Mouse (Mus musculus): Measurements from ENCODE around the gene Jak3. TPM values are rescaled to one million over a fixed set of nuclear protein-coding genes. Genes with fewer than 3 reads are reported as not detected.

Jak3 gene
- polyA plus RNA-seq, 1 experiment from 2014 or later: 5.4 TPM

DNA sequence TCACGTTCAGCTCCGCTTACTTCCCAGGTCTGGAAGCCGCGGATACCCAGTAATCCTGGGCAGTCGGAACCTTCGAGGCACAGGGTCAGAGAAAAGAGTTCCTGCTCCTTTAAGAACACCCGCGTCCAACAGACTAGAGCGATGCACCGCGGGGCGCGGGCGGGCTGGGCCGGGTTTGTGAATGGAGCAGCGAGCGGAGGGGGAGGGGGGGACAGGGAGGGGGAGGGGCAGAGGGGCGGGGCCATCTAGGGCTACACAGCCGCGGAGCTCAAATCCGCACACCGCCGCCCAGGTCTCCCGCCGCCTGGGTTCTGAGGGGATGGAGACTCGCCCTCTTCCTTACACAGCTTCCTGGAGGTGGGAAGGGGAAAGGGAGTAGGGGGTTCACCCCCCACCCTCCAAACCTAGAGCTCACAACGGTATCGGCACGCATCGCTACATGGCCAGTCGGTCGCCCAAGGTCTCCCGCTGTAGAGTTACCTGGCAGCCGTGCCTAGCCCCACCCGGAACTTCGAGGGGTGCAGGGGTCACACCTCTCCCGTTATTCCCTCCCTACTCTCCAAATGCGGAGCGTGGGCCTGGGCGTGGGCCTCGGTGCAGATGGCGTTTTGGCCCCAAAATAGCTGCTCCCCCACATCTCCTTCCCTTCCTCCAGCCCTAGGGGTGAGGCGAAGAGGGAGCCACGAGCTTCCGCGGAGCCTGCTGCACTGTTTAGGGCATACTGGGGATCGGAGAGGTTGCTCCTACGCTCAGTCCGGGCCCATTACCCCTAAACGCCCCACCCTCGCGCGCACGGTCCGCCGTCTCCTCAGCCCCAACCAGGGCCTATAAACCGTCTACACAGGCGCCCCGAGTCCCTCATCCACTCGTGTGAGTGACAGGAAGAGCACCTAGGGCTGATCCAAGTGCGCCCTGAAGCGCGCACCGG is 5.2 kb upstream of the Jak3 start:
- under 1% methylated on average over 60 of the region's 64 CpGs for WGBS
- Histone ChIP-seq H3K4me1 (ENCODE audit: control insufficient read depth, insufficient read depth, low read length) (peaks cover 45% of the 10 kb centered on the region), H3K36me3 (ENCODE audit: control insufficient read depth, insufficient read depth, low read length) (no peaks in the 10 kb centered on the region), H3K27me3 (ENCODE audit: control insufficient read depth, insufficient read depth, low read depth, low read length) (no peaks in the 10 kb centered on the region), H3K9ac (ENCODE audit: low read depth, low read length) (peak overlapping the region; percentile 85), H3K4me2 (ENCODE audit: low read length) (peak overlapping the region; percentile 73), H3K27ac (ENCODE audit: low read length) (peak overlapping the region; percentile 94), H3K4me3 (ENCODE audit: low read depth, low read length) (peak overlapping the region; percentile 90), H3K9me3 (replicated peaks; ENCODE audit: control insufficient read depth, low read length, poor library complexity, severe bottlenecking) (no peaks in the 10 kb centered on the region)
- ATAC-seq: peak; percentile 66

DNA sequence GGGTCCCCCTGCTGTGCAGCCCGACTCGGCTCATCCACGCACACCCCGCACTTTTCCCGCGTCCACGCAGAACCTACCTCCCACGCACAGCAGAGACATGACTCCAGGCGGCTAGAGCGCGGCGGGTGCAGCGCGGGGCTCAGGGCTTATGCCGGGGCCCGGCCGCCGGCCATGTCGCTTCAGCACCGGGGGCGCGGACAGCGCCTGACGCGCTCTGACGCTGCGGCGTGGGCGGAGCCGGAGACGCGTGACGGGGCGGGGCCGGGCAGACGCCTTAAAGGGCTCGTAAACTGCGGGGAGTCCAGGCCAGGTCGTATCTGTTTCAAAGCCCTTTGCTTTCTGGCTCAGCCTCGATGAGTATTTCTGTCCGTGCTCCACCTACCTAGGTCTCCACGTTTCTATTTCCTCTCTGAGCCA is 4.5 kb upstream of the Jak3 start, which contains the start of gene Unc13a:
Gene Unc13a, minus strand, starts transcription at position 209 of the 417 bp plus-strand sequence.
- Histone ChIP-seq H3K27ac (ENCODE audit: low read length) (peak within 1 kb of the TSS; percentile 94), H3K27me3 (ENCODE audit: control insufficient read depth, insufficient read depth, low read depth, low read length) (no peaks in the 10 kb centered on the region), H3K9me3 (replicated peaks; ENCODE audit: control insufficient read depth, low read length, poor library complexity, severe bottlenecking) (no peaks in the 10 kb centered on the region), H3K9ac (ENCODE audit: low read depth, low read length) (peak within 1 kb of the TSS; percentile 85), H3K4me1 (ENCODE audit: control insufficient read depth, insufficient read depth, low read length) (peaks cover 43% of the 10 kb centered on the region), H3K4me2 (ENCODE audit: low read length) (peak within 1 kb of the TSS; percentile 73), H3K4me3 (ENCODE audit: low read depth, low read length) (peak within 1 kb of the TSS; percentile 90), H3K36me3 (ENCODE audit: control insufficient read depth, insufficient read depth, low read length) (no peaks in the 10 kb centered on the region)
- WGBS: 0% methylated on average over 41 of the region's 42 CpGs
- peak; percentile 76 for ATAC-seq

DNA sequence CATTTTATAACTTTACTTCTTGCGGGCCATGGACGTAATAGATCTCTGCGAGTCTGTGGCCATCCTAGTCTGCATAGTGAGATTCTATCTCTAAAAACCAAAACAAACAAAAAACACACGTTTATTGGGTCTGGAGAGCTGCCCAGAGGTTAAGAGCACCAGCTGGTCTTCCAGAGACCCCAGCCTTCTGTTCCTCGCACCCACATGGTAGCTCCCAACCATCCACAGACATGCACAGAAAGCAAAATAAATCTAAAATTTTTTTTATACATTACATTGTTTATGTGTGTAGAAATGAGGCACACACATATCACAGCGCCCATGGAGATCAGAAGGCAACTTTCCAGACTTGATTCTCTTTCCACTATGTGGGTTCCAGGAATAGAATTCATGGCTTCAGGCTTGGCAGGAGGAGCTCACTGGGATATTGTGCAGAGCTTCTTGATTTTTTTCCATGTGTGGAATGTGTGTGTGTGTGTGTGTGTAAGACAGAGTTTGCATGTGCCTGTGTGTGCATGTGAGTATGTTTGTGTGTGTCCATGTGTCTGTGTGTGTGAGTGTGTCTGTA is 3.8 kb upstream of the Jak3 start:
- peak overlapping the region; percentile 90 for H3K4me3 ChIP-seq (ENCODE audit: low read depth, low read length)
- peak overlapping the region; percentile 73 for H3K4me2 ChIP-seq (ENCODE audit: low read length)
- ATAC-seq: no peak
- H3K4me1 ChIP-seq (ENCODE audit: control insufficient read depth, insufficient read depth, low read length): peaks cover 40% of the 10 kb centered on the region
- peak overlapping the region; percentile 94 for H3K27ac ChIP-seq (ENCODE audit: low read length)
- no peaks in the 10 kb centered on the region for H3K9me3 ChIP-seq (replicated peaks; ENCODE audit: control insufficient read depth, low read length, poor library complexity, severe bottlenecking)
- no peaks in the 10 kb centered on the region for H3K36me3 ChIP-seq (ENCODE audit: control insufficient read depth, insufficient read depth, low read length)
- 67% methylated on average over 6 of the region's 6 CpGs for WGBS
- H3K27me3 ChIP-seq (ENCODE audit: control insufficient read depth, insufficient read depth, low read depth, low read length): no peaks in the 10 kb centered on the region
- peak overlapping the region; percentile 85 for H3K9ac ChIP-seq (ENCODE audit: low read depth, low read length)

DNA sequence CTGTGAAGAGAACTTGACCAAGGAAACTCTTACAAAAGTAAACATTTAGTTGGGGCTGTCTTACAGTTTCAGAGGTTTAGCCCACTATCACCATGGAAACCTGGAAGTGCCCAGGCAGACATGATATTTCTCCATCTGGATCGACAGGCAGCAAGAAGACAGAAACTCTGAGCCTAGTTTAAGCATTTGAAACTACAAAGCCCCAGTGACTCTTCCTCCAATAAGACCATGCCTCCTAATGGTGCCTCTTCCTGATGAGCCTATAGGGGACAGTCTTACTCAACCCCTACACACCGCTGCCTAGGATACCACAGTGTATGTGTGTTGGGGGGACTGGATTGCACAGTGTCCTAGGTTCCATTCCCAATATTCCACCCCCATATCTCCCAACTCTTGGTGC is 2.0 kb upstream of the Jak3 start:
- no peak for ATAC-seq
- Histone ChIP-seq H3K36me3 (ENCODE audit: control insufficient read depth, insufficient read depth, low read length) (no peaks in the 10 kb centered on the region), H3K9me3 (replicated peaks; ENCODE audit: control insufficient read depth, low read length, poor library complexity, severe bottlenecking) (no peaks in the 10 kb centered on the region), H3K4me3 (ENCODE audit: low read depth, low read length) (no peak overlapping the region), H3K9ac (ENCODE audit: low read depth, low read length) (no peak overlapping the region), H3K27ac (ENCODE audit: low read length) (no peak overlapping the region), H3K27me3 (ENCODE audit: control insufficient read depth, insufficient read depth, low read depth, low read length) (peaks cover 16% of the 10 kb centered on the region), H3K4me1 (ENCODE audit: control insufficient read depth, insufficient read depth, low read length) (peaks cover 24% of the 10 kb centered on the region), H3K4me2 (ENCODE audit: low read length) (no peak overlapping the region)
- 72% methylated on average over 2 of the region's 2 CpGs for WGBS

DNA sequence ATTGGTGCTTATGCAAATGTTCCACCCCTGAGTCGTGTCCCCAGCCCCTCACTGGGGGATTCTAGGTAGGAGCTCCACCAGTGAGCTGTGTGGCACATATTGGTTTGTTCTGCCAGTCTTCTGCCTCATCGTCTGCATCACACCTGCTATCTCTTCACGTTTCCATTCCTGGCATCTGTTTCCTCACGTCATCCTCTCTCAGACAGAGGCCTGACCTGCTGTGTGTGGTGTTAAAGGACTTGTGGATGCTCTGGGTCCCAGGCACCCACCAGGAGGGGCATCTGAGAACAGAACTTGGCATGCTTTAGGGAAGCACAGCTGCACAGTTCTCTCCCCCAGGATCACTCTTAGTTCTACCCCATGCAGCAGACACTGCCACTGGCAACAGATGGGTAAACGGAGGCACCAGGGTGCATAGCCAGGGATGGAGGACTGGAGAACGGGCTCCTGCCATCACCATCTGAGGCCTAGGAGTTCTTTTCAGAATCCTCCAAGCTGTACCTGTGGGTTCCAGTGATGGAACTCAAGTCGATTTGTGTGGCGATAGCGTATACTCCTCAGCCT is 558 bp upstream of the Jak3 start:
- peaks cover 25% of the 10 kb centered on the region for H3K27me3 ChIP-seq (ENCODE audit: control insufficient read depth, insufficient read depth, low read depth, low read length)
- peak overlapping the region; percentile 76 for H3K4me3 ChIP-seq (ENCODE audit: low read depth, low read length)
- WGBS: 28% methylated on average over 9 of the region's 9 CpGs

DNA sequence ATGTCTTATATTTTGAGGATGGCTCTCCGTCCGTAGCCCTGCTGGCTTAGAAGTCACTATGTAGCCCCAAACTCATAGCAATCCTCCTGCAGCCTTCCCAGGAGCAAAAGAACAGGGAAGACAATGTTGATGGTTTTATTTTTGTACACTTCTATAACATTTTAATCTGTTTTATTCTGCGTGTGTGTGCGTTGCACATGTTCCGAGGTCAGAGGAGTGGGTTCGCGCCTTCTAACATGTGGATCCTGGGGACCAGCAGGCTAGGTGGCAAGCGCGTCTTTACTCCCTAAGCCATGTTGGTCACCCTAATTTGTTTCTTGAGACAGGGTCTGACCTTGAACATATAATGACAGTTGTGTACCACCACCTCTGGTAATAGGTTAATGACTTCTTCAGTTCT is 707 bp downstream of the Jak3 start:
- Histone ChIP-seq H3K4me3 (ENCODE audit: low read depth, low read length) (peak overlapping the region; percentile 76), H3K9ac (ENCODE audit: low read depth, low read length) (no peak overlapping the region), H3K36me3 (ENCODE audit: control insufficient read depth, insufficient read depth, low read length) (no peaks in the 10 kb centered on the region), H3K27me3 (ENCODE audit: control insufficient read depth, insufficient read depth, low read depth, low read length) (peaks cover 36% of the 10 kb centered on the region), H3K27ac (ENCODE audit: low read length) (peak overlapping the region; percentile 78; the same call in 1 of the 2 replicates), H3K4me2 (ENCODE audit: low read length) (peak overlapping the region; percentile 65), H3K9me3 (replicated peaks; ENCODE audit: control insufficient read depth, low read length, poor library complexity, severe bottlenecking) (no peaks in the 10 kb centered on the region), H3K4me1 (ENCODE audit: control insufficient read depth, insufficient read depth, low read length) (peaks cover 19% of the 10 kb centered on the region)
- ATAC-seq: no peak
- 56% methylated on average over 9 of the region's 9 CpGs for WGBS

More for the DNA sequence above, 558 bp upstream of the Jak3 start:
- no peak for ATAC-seq
- Histone ChIP-seq H3K9ac (ENCODE audit: low read depth, low read length) (peak overlapping the region; percentile 90), H3K4me2 (ENCODE audit: low read length) (peak overlapping the region; percentile 65), H3K9me3 (replicated peaks; ENCODE audit: control insufficient read depth, low read length, poor library complexity, severe bottlenecking) (no peaks in the 10 kb centered on the region), H3K27ac (ENCODE audit: low read length) (peak overlapping the region; percentile 78; the same call in 1 of the 2 replicates), H3K36me3 (ENCODE audit: control insufficient read depth, insufficient read depth, low read length) (no peaks in the 10 kb centered on the region), H3K4me1 (ENCODE audit: control insufficient read depth, insufficient read depth, low read length) (peaks cover 20% of the 10 kb centered on the region)

DNA sequence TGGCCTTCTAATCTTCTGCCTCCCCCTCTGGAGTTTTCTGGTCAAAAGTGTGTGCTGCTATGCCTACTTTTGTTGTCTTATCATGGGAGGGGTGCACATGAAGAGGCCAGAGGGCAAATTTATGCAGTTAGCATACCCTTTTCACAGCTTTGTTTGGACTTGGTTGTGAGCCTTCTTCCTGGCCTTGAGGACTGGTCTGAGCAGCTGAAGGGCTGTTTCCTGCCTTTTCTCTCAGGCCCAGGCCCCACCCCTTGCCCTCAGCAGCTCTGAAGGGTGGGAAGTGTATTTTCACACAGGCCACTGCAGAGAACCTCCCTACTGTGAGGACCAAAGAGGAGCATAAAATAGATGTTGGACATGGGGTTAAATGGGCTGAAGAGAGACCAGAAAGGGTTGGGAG is 1.5 kb downstream of the Jak3 start:
- no peak for ATAC-seq

DNA sequence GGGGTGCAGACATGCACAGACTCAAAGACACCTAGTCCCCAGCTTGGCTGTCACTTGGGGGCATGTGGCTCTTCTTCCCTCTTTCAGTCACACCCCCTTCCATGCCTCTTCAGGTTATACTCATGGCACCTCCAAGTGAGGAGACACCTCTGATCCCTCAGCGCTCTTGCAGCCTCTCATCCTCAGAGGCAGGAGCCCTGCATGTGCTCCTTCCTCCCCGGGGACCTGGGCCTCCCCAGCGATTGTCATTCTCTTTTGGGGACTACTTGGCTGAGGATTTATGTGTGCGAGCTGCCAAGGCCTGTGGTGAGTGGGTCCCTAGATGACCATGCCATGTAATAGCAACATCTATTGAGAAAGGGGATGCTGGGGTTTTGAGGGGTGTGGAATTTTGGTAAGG is 2.1 kb downstream of the Jak3 start:
- Histone ChIP-seq H3K27ac (ENCODE audit: low read length) (no peak overlapping the region), H3K4me3 (ENCODE audit: low read depth, low read length) (no peak overlapping the region), H3K27me3 (ENCODE audit: control insufficient read depth, insufficient read depth, low read depth, low read length) (peaks cover 50% of the 10 kb centered on the region), H3K4me1 (ENCODE audit: control insufficient read depth, insufficient read depth, low read length) (peaks cover 13% of the 10 kb centered on the region), H3K4me2 (ENCODE audit: low read length) (no peak overlapping the region), H3K9me3 (replicated peaks; ENCODE audit: control insufficient read depth, low read length, poor library complexity, severe bottlenecking) (no peaks in the 10 kb centered on the region), H3K9ac (ENCODE audit: low read depth, low read length) (no peak overlapping the region), H3K36me3 (ENCODE audit: control insufficient read depth, insufficient read depth, low read length) (no peaks in the 10 kb centered on the region)
- 50% methylated on average over 4 of the region's 4 CpGs for WGBS
- ATAC-seq: no peak

More for the DNA sequence above, 1.5 kb downstream of the Jak3 start:
- Histone ChIP-seq H3K36me3 (ENCODE audit: control insufficient read depth, insufficient read depth, low read length) (no peaks in the 10 kb centered on the region), H3K4me2 (ENCODE audit: low read length) (no peak overlapping the region), H3K4me1 (ENCODE audit: control insufficient read depth, insufficient read depth, low read length) (peaks cover 13% of the 10 kb centered on the region), H3K9ac (ENCODE audit: low read depth, low read length) (no peak overlapping the region), H3K27ac (ENCODE audit: low read length) (no peak overlapping the region), H3K9me3 (replicated peaks; ENCODE audit: control insufficient read depth, low read length, poor library complexity, severe bottlenecking) (no peaks in the 10 kb centered on the region), H3K4me3 (ENCODE audit: low read depth, low read length) (no peak overlapping the region), H3K27me3 (ENCODE audit: control insufficient read depth, insufficient read depth, low read depth, low read length) (peaks cover 43% of the 10 kb centered on the region)
